Mouse (Mus musculus) adrenal gland, postnatal 4 days (tissue): ENCODE data around the gene Fhit. TPM values are rescaled to one million over a fixed set of nuclear protein-coding genes. Genes with fewer than 3 reads are reported as not detected.
"Not testable (repeated sequence)": the region's sequence is repeated elsewhere in the genome, so short reads cannot be mapped to it uniquely, and the experiment has no call there.

Experiments used
- DNase-seq, 2 experiments: peaks; one replicate each; pipeline ENCODE4 v3.0.0; 2021 to 2022; ENCODE audit warnings: low spot score in 2 of 2, mixed read lengths in 2 of 2
- total RNA-seq, 2 experiments: library from RNA; stranded (reverse); gene quantifications; 2 replicates each; pipeline ENCODE4 v1.2.3; 2021

Fhit gene
- total RNA-seq, 2 experiments from 2014 or later, result 14.7 to 19.2 TPM

- no peak for DNase-seq
Measured at GRCm38 (mm10) chr14:10933667-10934066, 228.2 kb downstream of the Fhit start.

- DNase-seq, result no peak
Measured at GRCm38 (mm10) chr14:10917893-10918803, 243.7 kb downstream of the Fhit start.

- no peak for DNase-seq
Measured at GRCm38 (mm10) chr14:10908011-10908410, 253.8 kb downstream of the Fhit start.

- no peak for DNase-seq
Measured at GRCm38 (mm10) chr14:10882759-10883158, 279.1 kb downstream of the Fhit start.

GRCm38 (mm10) chr14:10880749-10881148, 281.1 kb downstream of the Fhit start:
- DNase-seq, result no peak

GRCm38 (mm10) chr14:10874595-10875372, 287.1 kb downstream of the Fhit start:
- DNase-seq, result no peak

GRCm38 (mm10) chr14:10857606-10858005, 304.2 kb downstream of the Fhit start:
- DNase-seq, result no peak

- no peak for DNase-seq
Measured at GRCm38 (mm10) chr14:10851936-10852335, 309.9 kb downstream of the Fhit start.

- DNase-seq, result no peak
Measured at GRCm38 (mm10) chr14:10836001-10836400, 325.8 kb downstream of the Fhit start.

GRCm38 (mm10) chr14:10824819-10825218, 337.0 kb downstream of the Fhit start:
- no peak for DNase-seq

- no peak for DNase-seq
Measured at GRCm38 (mm10) chr14:10813551-10813950, 348.3 kb downstream of the Fhit start.

- DNase-seq, result no peak
Measured at GRCm38 (mm10) chr14:10798489-10799180, 363.2 kb downstream of the Fhit start.

GRCm38 (mm10) chr14:10797595-10797994, 364.2 kb downstream of the Fhit start:
- DNase-seq, result no peak

- no peak for DNase-seq
Measured at GRCm38 (mm10) chr14:10795498-10796075, 366.2 kb downstream of the Fhit start.

- no peak for DNase-seq
Measured at GRCm38 (mm10) chr14:10783929-10784328, 377.9 kb downstream of the Fhit start.

- DNase-seq, result no peak
Measured at GRCm38 (mm10) chr14:10778721-10779120, 383.1 kb downstream of the Fhit start.

GRCm38 (mm10) chr14:10754883-10755282, 407.0 kb downstream of the Fhit start:
- not testable (repeated sequence) for DNase-seq

- no peak for DNase-seq
Measured at GRCm38 (mm10) chr14:10738076-10738475, 423.8 kb downstream of the Fhit start.

GRCm38 (mm10) chr14:10722525-10722924, 439.3 kb downstream of the Fhit start:
- DNase-seq, result no peak

GRCm38 (mm10) chr14:10712916-10713315, 448.9 kb downstream of the Fhit start:
- no peak for DNase-seq

- DNase-seq, result no peak
Measured at GRCm38 (mm10) chr14:10712522-10712881, 449.3 kb downstream of the Fhit start.
